Mouse (Mus musculus) megakaryocyte-erythroid progenitor cell, adult 5-6 weeks (primary cell): ENCODE results near the gene Gm47189. TPM values are rescaled to one million over a fixed set of nuclear protein-coding genes. Genes with fewer than 3 reads are reported as not detected.
"Not testable (repeated sequence)": the region's sequence is repeated elsewhere in the genome, so short reads cannot be mapped to it uniquely, and the experiment has no call there.

Source experiments
- ATAC-seq: replicated peaks from 2 replicates; pipeline ENCODE4 v1.8.0; 2016; ENCODE audit warnings: mild to moderate bottlenecking, inconsistent platforms; ENCODE audit not compliant: severe bottlenecking, poor library complexity, low FRiP score, low TSS enrichment
- total RNA-seq, 2 experiments: library from RNA; stranded (forward) in 1 of 2; stranded (reverse) in 1 of 2; fragments of 200-1000, 215-1000 nt in 1 of 2; fragments of >200 nt in 1 of 2; fragmentation: Nextera tagmentation in 1 of 2; gene quantifications; 2 replicates each; pipeline ENCODE4 v1.2.3; 2014 to 2017

The Gm47189 gene
- total RNA-seq (2014; fragmentation: Nextera tagmentation) (not detected in 2 replicates), total RNA-seq (2017) (not detected in 2 replicates)

- not testable (repeated sequence) for ATAC-seq
Measured at GRCm38 (mm10) chr14:41772341-41772740, at the start of gene Gm47189. Gene Gm47189 (minus strand): TSS chr14:41772441.

- not testable (repeated sequence) for ATAC-seq
Measured at GRCm38 (mm10) chr14:41755931-41756330, 16.3 kb downstream of the Gm47189 start.

GRCm38 (mm10) chr14:41750514-41750913 lies 21.7 kb downstream of the Gm47189 start, which contains the start of gene Gm7929:
Gene Gm7929 (minus strand): TSS chr14:41750614.
- ATAC-seq = not testable (repeated sequence)

GRCm38 (mm10) chr14:41723437-41723836 lies 48.8 kb downstream of the Gm47189 start:
- not testable (repeated sequence) for ATAC-seq

GRCm38 (mm10) chr14:41717180-41717579 lies 55.1 kb downstream of the Gm47189 start:
- ATAC-seq = not testable (repeated sequence)

Other genes starting within 250 kb of the Gm47189 start
- gene Gm7970, start 216.9 kb downstream of the Gm47189 start, total RNA-seq (2014; fragmentation: Nextera tagmentation) = not detected in 2 replicates
- not detected in 2 replicates for gene Gm7970, start 216.9 kb downstream of the Gm47189 start, total RNA-seq (2017)
- not detected in 2 replicates for gene 1700049E17Rik2, start 199.2 kb downstream of the Gm47189 start, total RNA-seq (2014; fragmentation: Nextera tagmentation)
- not detected in 2 replicates for gene 1700049E17Rik2, start 199.2 kb downstream of the Gm47189 start, total RNA-seq (2017)
- not detected in 2 replicates for gene Gm3072, start 147.8 kb downstream of the Gm47189 start, total RNA-seq (2014; fragmentation: Nextera tagmentation)
- not detected in 2 replicates for gene Gm3072, start 147.8 kb downstream of the Gm47189 start, total RNA-seq (2017)
- gene Gm3676, start 126.0 kb downstream of the Gm47189 start, total RNA-seq (2014; fragmentation: Nextera tagmentation) = not detected in 2 replicates
- gene Gm3676, start 126.0 kb downstream of the Gm47189 start, total RNA-seq (2017) = not detected in 2 replicates
- gene Gm8068, start 70.6 kb downstream of the Gm47189 start, total RNA-seq (2014; fragmentation: Nextera tagmentation) = not detected in 2 replicates
- gene Gm8068, start 70.6 kb downstream of the Gm47189 start, total RNA-seq (2017) = not detected in 2 replicates
- gene Gm7929, start 21.8 kb downstream of the Gm47189 start, total RNA-seq (2014; fragmentation: Nextera tagmentation) = not detected in 2 replicates
- gene Gm7929, start 21.8 kb downstream of the Gm47189 start, total RNA-seq (2017) = not detected in 2 replicates
- not detected in 2 replicates for gene Gm7980, start 134.8 kb upstream of the Gm47189 start, total RNA-seq (2014; fragmentation: Nextera tagmentation)
- not detected in 2 replicates for gene Gm7980, start 134.8 kb upstream of the Gm47189 start, total RNA-seq (2017)
- not detected in 2 replicates for gene 1700049E17Rik1, start 152.5 kb upstream of the Gm47189 start, total RNA-seq (2014; fragmentation: Nextera tagmentation)
- not detected in 2 replicates for gene 1700049E17Rik1, start 152.5 kb upstream of the Gm47189 start, total RNA-seq (2017)
- gene 1700024B05Rik, start 171.6 kb upstream of the Gm47189 start, total RNA-seq (2014; fragmentation: Nextera tagmentation) = not detected in 2 replicates
- not detected in 2 replicates for gene 1700024B05Rik, start 171.6 kb upstream of the Gm47189 start, total RNA-seq (2017)
- gene Gm6401, start 195.5 kb upstream of the Gm47189 start, total RNA-seq (2014; fragmentation: Nextera tagmentation) = not detected in 2 replicates
- gene Gm6401, start 195.5 kb upstream of the Gm47189 start, total RNA-seq (2017) = not detected in 2 replicates
- gene Gm3543, start 210.9 kb upstream of the Gm47189 start, total RNA-seq (2014; fragmentation: Nextera tagmentation) = not detected in 2 replicates
- gene Gm3543, start 210.9 kb upstream of the Gm47189 start, total RNA-seq (2017) = not detected in 2 replicates